Mouse (Mus musculus) CH12.LX (cell line): ENCODE data around the gene Akap5.

Experiments
- CTCF ChIP-seq, 2 experiments: IDR thresholded peaks in 1 of 2; conservative IDR thresholded peaks in 1 of 2; 2 replicates each; pipeline ENCODE4 v1.5.1; 2011 to 2012; ENCODE audit warnings: low read depth in 2 of 2, low read length in 2 of 2, improper control_type of control experiment in 1 of 2, inconsistent platforms in 1 of 2, mild to moderate bottlenecking in 1 of 2, moderate library complexity in 1 of 2
- ETS1 ChIP-seq: conservative IDR thresholded peaks from 2 replicates; pipeline ENCODE4 v1.6.1; 2012; ENCODE audit warnings: low read depth, mild to moderate bottlenecking, inconsistent platforms, low read length, improper control_type of control experiment, moderate library complexity
- GABPA ChIP-seq: IDR thresholded peaks from 2 replicates; pipeline ENCODE4 v1.6.1; 2012; ENCODE audit warnings: low read depth, low read length, improper control_type of control experiment, inconsistent platforms; ENCODE audit not compliant: insufficient replicate concordance
- POLR2A ChIP-seq: IDR thresholded peaks from 2 replicates; pipeline ENCODE4 v1.6.1; 2011; ENCODE audit warnings: low read depth, mild to moderate bottlenecking, improper control_type of control experiment, low read length

- no peak for TF ChIP-seq ETS1
- no peak for TF ChIP-seq POLR2A
- TF ChIP-seq CTCF (conservative IDR thresholded peaks at IDR 0.05 in 1 of 2, IDR thresholded peaks at IDR 0.05 in 1 of 2; ENCODE audit: low read depth in 2 of 2, low read length in 2 of 2): no peak
- no peak for TF ChIP-seq GABPA
Observed at GRCm38 (mm10) chr12:76297830-76298229, 26.9 kb upstream of the Akap5 start.
